Mouse (Mus musculus): ENCODE measurements around the gene Psmg4. TPM values are rescaled to one million over a fixed set of nuclear protein-coding genes. Genes with fewer than 3 reads are reported as not detected.

The Psmg4 gene
- total and polyA plus RNA-seq, 2 experiments from 2014 or later = 87.7 to 99.5 TPM

DNA sequence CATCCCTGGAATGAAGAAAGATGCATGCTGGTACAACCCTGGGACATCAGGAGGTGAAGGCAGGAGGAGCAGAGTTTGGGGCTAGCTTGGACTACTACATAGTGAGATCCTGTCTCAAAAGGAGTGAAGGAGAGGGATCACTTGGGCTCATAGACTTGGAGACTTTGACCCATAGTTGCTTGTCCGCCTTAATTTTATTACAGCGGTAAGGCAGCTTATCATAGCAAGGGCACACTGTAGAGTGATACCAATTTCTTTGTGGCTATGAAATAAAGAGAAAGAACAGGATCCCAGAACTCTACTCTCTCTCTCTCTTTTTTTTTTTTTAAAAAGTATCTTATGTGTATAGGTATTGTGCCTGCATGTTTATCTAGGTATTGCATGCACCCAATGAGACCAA is 42.2 kb upstream of the Psmg4 start:
- H3K27me3 ChIP-seq (ENCODE audit: insufficient read depth, low read length) = no peaks in the 10 kb centered on the region
- H3K4me1 ChIP-seq (ENCODE audit: insufficient read depth, low read length) = peaks cover 18% of the 10 kb centered on the region
- no peak overlapping the region for H3K27ac ChIP-seq (ENCODE audit: low read depth, low read length)
- no peaks in the 10 kb centered on the region for H3K9me3 ChIP-seq (ENCODE audit: low read length)
- DNase-seq (ENCODE audit: low spot score) = no peak
- H3K9ac ChIP-seq (replicated peaks; ENCODE audit: low read length, poor library complexity, severe bottlenecking) = no peak overlapping the region
- peaks cover 4% of the 10 kb centered on the region; the same call in 1 of the 2 replicates for H3K36me3 ChIP-seq (ENCODE audit: insufficient read depth, low read length)
- no peak overlapping the region for H3K4me3 ChIP-seq (ENCODE audit: low read depth, low read length)
- no peak for ATAC-seq (ENCODE audit: low FRiP score)
- whole genome bisulfite sequencing = 98% methylated on average over 2 of the region's 2 CpGs
- H3K4me2 ChIP-seq (ENCODE audit: low read depth, low read length, poor library complexity, severe bottlenecking) = no peak overlapping the region
- no peak for TF ChIP-seq CTCF (IDR thresholded peaks at IDR 0.05)

DNA sequence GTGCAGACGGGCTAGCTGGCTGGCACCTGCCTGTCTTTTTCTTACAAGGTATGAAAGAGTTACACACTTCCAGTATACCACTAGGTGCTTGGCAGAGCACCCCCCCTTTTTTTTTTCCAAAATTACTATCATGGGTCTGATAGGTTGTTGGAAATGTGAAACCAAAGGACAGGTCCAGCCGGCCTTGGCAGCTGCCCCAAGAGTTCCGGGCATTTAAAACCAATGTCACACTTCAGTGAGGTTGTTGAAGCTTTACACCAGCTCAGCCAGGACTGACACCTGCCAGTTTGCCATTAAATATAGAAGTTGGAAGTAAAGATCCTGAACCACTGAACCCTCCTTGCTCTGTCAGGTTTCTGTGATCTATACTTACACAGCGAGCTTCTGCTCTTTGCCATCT is 37.1 kb upstream of the Psmg4 start:
- no peaks in the 10 kb centered on the region for H3K27me3 ChIP-seq (ENCODE audit: insufficient read depth, low read length)
- peaks cover 13% of the 10 kb centered on the region; the same call in 1 of the 2 replicates for H3K36me3 ChIP-seq (ENCODE audit: insufficient read depth, low read length)
- H3K4me2 ChIP-seq (ENCODE audit: low read depth, low read length, poor library complexity, severe bottlenecking) = peak overlapping the region; percentile 89
- ATAC-seq (ENCODE audit: low FRiP score) (no peak), DNase-seq (ENCODE audit: low spot score) (no peak)
- peaks cover 18% of the 10 kb centered on the region for H3K4me1 ChIP-seq (ENCODE audit: insufficient read depth, low read length)
- H3K4me3 ChIP-seq (ENCODE audit: low read depth, low read length) = peak overlapping the region; percentile 40
- H3K27ac ChIP-seq (ENCODE audit: low read depth, low read length) = peak overlapping the region; percentile 32; the same call in 1 of the 2 replicates
- H3K9me3 ChIP-seq (ENCODE audit: low read length) = no peaks in the 10 kb centered on the region
- peak overlapping the region; percentile 55 for H3K9ac ChIP-seq (replicated peaks; ENCODE audit: low read length, poor library complexity, severe bottlenecking)
- no peak for TF ChIP-seq CTCF (IDR thresholded peaks at IDR 0.05)
- 14% methylated on average over 4 of the region's 4 CpGs for WGBS

DNA sequence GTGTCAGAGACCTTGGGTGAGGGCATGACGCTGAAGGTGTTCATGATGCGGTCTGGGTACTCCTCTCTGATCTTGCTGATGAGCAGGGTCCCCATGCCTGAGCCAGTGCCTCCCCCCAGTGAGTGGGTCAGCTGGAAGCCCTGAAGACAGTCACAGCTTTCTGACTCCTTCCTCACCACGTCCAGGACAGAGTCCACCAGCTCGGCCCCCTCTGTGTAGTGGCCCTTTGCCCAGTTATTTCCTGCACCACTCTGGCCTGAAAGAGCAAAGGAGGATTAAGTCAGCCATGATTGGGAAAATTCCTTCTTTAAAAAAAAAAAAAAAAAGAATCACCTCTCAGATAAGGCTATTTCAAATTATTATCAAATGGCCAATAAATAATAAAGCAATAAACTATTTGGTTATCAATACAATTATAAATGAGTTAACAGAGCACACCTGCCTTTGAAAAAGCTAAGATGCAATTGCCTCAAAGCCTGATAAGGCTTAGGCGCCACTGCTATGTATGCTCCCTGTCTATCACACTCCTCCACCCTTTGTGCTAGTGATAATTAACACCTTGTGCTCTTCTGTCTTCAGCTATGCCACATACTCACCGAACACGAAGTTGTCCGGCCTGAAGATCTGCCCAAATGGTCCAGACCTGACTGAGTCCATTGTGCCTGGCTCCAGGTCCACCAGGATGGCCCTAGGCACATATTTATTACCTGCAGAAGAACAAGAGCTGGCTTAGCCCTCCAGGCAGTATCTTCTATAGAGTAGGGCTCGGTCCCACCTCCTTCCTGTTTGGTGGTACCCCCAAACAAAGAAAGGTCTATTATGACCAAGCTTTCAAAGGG is 34.3 kb upstream of the Psmg4 start:
- Histone ChIP-seq H3K27me3 (ENCODE audit: insufficient read depth, low read length) (no peaks in the 10 kb centered on the region), H3K4me3 (ENCODE audit: low read depth, low read length) (peak overlapping the region; percentile 69), H3K36me3 (ENCODE audit: insufficient read depth, low read length) (peaks cover 13% of the 10 kb centered on the region; the same call in 1 of the 2 replicates), H3K27ac (ENCODE audit: low read depth, low read length) (peak overlapping the region; percentile 100), H3K9ac (replicated peaks; ENCODE audit: low read length, poor library complexity, severe bottlenecking) (peak overlapping the region; percentile 92), H3K9me3 (ENCODE audit: low read length) (no peaks in the 10 kb centered on the region), H3K4me2 (ENCODE audit: low read depth, low read length, poor library complexity, severe bottlenecking) (peak overlapping the region; percentile 86), H3K4me1 (ENCODE audit: insufficient read depth, low read length) (peaks cover 19% of the 10 kb centered on the region)
- ATAC-seq (ENCODE audit: low FRiP score) (no peak), DNase-seq (ENCODE audit: low spot score) (peak; percentile 54)
- WGBS = 6% methylated on average over 7 of the region's 9 CpGs
- TF ChIP-seq CTCF (IDR thresholded peaks at IDR 0.05) = no peak

DNA sequence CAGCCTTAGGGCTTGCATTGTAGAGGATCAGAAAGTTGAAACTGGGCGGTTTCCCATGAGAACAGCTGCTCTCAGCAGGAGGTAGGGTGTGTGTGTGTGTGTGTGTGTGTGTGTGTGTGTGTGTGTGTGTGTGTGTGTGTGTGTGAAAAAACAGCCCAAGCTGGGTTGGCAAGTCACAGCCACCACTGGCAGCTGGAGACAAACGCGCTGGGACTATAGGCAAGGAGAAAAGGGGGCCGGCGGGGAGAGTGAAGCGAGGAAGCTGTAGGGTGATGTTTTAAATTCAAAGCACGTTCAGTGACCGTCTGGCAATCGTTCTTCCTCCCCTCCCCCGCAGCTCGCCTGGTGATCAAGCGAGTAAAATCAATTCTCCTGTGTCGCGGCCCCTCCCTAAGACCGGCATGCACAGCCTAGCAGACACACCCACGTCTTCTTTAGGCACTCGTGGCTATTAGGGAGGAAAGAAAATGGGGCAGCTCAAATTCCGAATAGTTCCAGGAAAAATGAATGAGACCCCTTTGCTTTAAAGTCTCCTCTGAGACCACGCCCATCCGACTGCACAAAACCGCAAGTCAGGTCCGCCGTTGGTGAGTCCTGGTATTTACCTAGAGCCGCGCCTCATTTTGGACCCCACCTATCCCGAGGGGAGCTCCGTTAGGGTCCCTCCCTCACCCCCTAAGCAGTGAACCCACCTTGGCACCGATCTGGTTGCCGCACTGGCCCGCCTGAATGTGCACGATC is 33.1 kb upstream of the Psmg4 start:
- H3K36me3 ChIP-seq (ENCODE audit: insufficient read depth, low read length) = peaks cover 9% of the 10 kb centered on the region; the same call in 1 of the 2 replicates
- H3K27me3 ChIP-seq (ENCODE audit: insufficient read depth, low read length) = no peaks in the 10 kb centered on the region
- H3K4me1 ChIP-seq (ENCODE audit: insufficient read depth, low read length) = peaks cover 9% of the 10 kb centered on the region; the same call in 1 of the 2 replicates
- no peak for TF ChIP-seq CTCF (IDR thresholded peaks at IDR 0.05)
- peak overlapping the region; percentile 100 for H3K27ac ChIP-seq (ENCODE audit: low read depth, low read length)
- peak overlapping the region; percentile 69 for H3K4me3 ChIP-seq (ENCODE audit: low read depth, low read length)
- H3K9me3 ChIP-seq (ENCODE audit: low read length) = no peaks in the 10 kb centered on the region
- peak; percentile 12; the same call in 1 of the 2 replicates for ATAC-seq (ENCODE audit: low FRiP score)
- H3K9ac ChIP-seq (replicated peaks; ENCODE audit: low read length, poor library complexity, severe bottlenecking) = peak overlapping the region; percentile 92
- DNase-seq (ENCODE audit: low spot score) = peak; percentile 87
- WGBS = under 1% methylated on average over 29 of the region's 31 CpGs
- peak overlapping the region; percentile 86 for H3K4me2 ChIP-seq (ENCODE audit: low read depth, low read length, poor library complexity, severe bottlenecking)

DNA sequence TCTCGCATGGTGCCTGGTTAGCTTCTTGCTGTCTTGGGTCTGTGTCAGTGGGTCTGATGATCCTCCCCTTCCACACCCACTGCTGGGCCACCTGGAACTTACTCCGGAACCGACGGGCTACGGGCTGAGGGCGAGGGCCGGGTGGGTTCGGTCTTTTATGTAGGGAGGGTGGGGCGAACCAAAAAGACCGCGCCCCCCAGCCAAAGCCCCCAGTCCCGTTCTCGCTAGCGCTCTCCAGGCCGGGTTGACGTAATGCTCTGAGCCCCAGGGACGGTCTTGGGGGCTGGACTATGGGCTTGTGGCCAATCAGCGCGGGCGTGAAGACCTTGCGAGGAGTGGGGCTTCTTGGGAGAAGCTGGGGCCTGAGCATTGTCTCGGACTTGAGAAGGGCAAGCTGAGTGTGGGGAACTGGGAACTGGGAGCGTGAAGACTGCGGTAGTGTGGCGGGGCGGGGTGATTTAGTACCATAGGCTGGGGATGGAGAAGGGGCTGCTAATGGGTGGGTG is 32.5 kb upstream of the Psmg4 start, which contains the start of gene Tubb2b:
TSS of gene Tubb2b (minus strand) at position 241 of the 506 bp plus-strand sequence.
- DNase-seq (ENCODE audit: low spot score) (peak; percentile 99), ATAC-seq (ENCODE audit: low FRiP score) (peak; percentile 93)
- H3K4me3 ChIP-seq (ENCODE audit: low read depth, low read length) = peak within 1 kb of the TSS; percentile 69
- TF ChIP-seq CTCF (IDR thresholded peaks at IDR 0.05) = peak; percentile 21; the same call in 1 of the 2 replicates
- peaks cover 8% of the 10 kb centered on the region; the same call in 1 of the 2 replicates for H3K4me1 ChIP-seq (ENCODE audit: insufficient read depth, low read length)
- no peaks in the 10 kb centered on the region for H3K27me3 ChIP-seq (ENCODE audit: insufficient read depth, low read length)
- peak within 1 kb of the TSS; percentile 86 for H3K4me2 ChIP-seq (ENCODE audit: low read depth, low read length, poor library complexity, severe bottlenecking)
- WGBS = 1% methylated on average over 26 of the region's 26 CpGs
- H3K9me3 ChIP-seq (ENCODE audit: low read length) = no peaks in the 10 kb centered on the region
- peak within 1 kb of the TSS; percentile 92 for H3K9ac ChIP-seq (replicated peaks; ENCODE audit: low read length, poor library complexity, severe bottlenecking)
- peak within 1 kb of the TSS; percentile 100 for H3K27ac ChIP-seq (ENCODE audit: low read depth, low read length)
- H3K36me3 ChIP-seq (ENCODE audit: insufficient read depth, low read length) = peaks cover 9% of the 10 kb centered on the region; the same call in 1 of the 2 replicates
